Mouse (Mus musculus) midbrain, embryonic 16.5 days (tissue): Measurements from ENCODE around the gene Cwc27. TPM values are rescaled to one million over a fixed set of nuclear protein-coding genes. Genes with fewer than 3 reads are reported as not detected.

Experiments
- ATAC-seq: fragments of 200-750 bp; cut with Nextera tagmentation; 2 replicates; pipeline ENCODE4 v1.8.0; 2017; ENCODE audit warnings: moderate TSS enrichment
- H3K27ac ChIP-seq: fragments of 300-500 bp; sonication (generic); 2 replicates; pipeline ENCODE4 v1.5.1; 2014; ENCODE audit warnings: mild to moderate bottlenecking, low read length, mixed read lengths
- H3K27me3 ChIP-seq: fragments of 300-500 bp; sonication (generic); 2 replicates; pipeline ENCODE4 v1.6.1; 2014; ENCODE audit warnings: low read depth, low read length, mixed read lengths; ENCODE audit not compliant: control insufficient read depth, insufficient read depth
- H3K36me3 ChIP-seq: fragments of 300-500 bp; sonication (generic); 2 replicates; pipeline ENCODE4 v1.6.1; 2014; ENCODE audit warnings: mild to moderate bottlenecking, low read length, moderate library complexity, mixed read lengths; ENCODE audit not compliant: control insufficient read depth, insufficient read depth
- H3K4me1 ChIP-seq: fragments of 300-500 bp; sonication (generic); 2 replicates; pipeline ENCODE4 v1.6.1; 2014; ENCODE audit warnings: mild to moderate bottlenecking, low read length, mixed read lengths; ENCODE audit not compliant: control insufficient read depth, insufficient read depth
- H3K4me2 ChIP-seq: fragments of 300-500 bp; sonication (generic); 2 replicates; pipeline ENCODE4 v1.6.1; 2014; ENCODE audit warnings: mild to moderate bottlenecking, low read length, mixed read lengths
- H3K4me3 ChIP-seq: fragments of 300-500 bp; sonication (generic); 2 replicates; pipeline ENCODE4 v1.5.1; 2014; ENCODE audit warnings: low read depth, mild to moderate bottlenecking, low read length, moderate library complexity, mixed read lengths
- H3K9ac ChIP-seq: fragments of 300-500 bp; sonication (generic); 2 replicates; pipeline ENCODE4 v1.6.1; 2014; ENCODE audit warnings: low read depth, low read length, mixed read lengths
- H3K9me3 ChIP-seq: fragments of 300-500 bp; sonication (generic); replicated peaks from 2 replicates; pipeline ENCODE4 v1.6.1; 2014; ENCODE audit warnings: mild to moderate bottlenecking, low read length, mixed read lengths; ENCODE audit not compliant: control insufficient read depth, poor library complexity, severe bottlenecking
- WGBS: fragments of 180-500 bp; shearing (Covaris S2); extraction: QIAGEN DNeasy Blood & Tissue Kit; methylation state at CpG from one replicate; pipeline ENCODE4 v1.1.7; 2014; 5-methylcytosine and 5-hydroxymethylcytosine counted together
- polyA plus RNA-seq: library from polyadenylated mRNA; unstranded; fragments of >200 nt; fragmentation: Nextera tagmentation; extraction: Ambion mirVana; gene quantifications from 2 replicates; pipeline ENCODE4 v1.2.1, GENCODE M21; 2015

The Cwc27 gene
- polyA plus RNA-seq, 1 experiment from 2014 or later: 27.7 TPM

DNA sequence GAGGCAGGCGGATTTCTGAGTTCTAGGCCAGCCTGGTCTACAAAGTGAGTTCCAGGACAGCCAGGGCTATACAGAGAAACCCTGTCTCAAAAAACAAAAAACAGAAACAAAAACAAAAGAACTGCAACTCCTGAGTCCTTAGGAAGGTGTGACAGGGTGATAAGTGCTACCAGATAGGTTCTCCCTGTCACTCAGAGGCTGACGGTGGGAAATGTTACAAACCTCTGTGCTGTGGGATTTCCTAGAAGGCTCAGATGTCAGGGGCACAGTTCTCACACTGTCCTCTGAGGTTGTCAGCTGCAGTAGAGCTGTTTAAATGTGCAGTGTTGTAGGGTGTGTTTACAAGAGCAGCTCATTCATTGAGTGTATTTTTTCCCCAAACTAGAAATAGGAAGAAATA is 8.5 kb upstream of the Cwc27 start:
- H3K27me3 ChIP-seq: no peaks in the 10 kb centered on the region
- no peaks in the 10 kb centered on the region for H3K9me3 ChIP-seq
- H3K9ac ChIP-seq: no peak overlapping the region
- no peak for ATAC-seq
- no peak overlapping the region for H3K4me2 ChIP-seq
- H3K36me3 ChIP-seq: peaks cover 11% of the 10 kb centered on the region
- WGBS: 94% methylated on average over 2 of the region's 2 CpGs
- H3K27ac ChIP-seq: no peak overlapping the region
- H3K4me3 ChIP-seq: no peak overlapping the region
- 0 out of 2 replicates have a peak, but pooled peaks cover 4% of the 10 kb centered on the region for H3K4me1 ChIP-seq

DNA sequence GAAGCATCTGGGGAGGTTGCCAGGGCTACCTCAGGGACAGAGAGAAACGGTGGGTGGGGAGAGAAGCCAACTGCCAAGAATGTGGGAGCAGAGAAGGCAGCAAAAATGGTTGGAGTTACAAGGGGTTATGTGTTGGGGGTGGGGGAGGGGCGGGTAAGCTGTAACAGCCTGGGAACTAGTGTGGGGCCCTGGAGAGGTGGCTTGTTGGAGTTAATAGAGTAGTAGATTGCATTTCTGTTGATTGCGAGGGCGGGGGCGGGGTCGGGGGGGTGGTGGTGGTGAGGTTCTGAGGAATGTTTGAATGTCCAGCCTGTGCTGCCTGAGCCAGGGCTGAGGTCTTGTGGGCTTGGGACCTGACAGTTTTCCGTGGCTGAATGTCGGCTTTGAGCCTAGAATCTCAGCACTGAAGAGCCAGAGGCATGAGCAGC is 5.5 kb upstream of the Cwc27 start:
- H3K27ac ChIP-seq: no peak overlapping the region
- ATAC-seq: peak; percentile 30; the same call in 1 of the 2 replicates
- 0 out of 2 replicates have a peak overlapping the region, but pooled peaks have one; percentile 8 for H3K4me2 ChIP-seq
- 34% methylated on average over 8 of the region's 8 CpGs for WGBS
- H3K36me3 ChIP-seq: no peaks in the 10 kb centered on the region; the same call in 1 of the 2 replicates
- no peak overlapping the region for H3K9ac ChIP-seq
- H3K27me3 ChIP-seq: no peaks in the 10 kb centered on the region
- H3K4me3 ChIP-seq: no peak overlapping the region
- no peaks in the 10 kb centered on the region for H3K9me3 ChIP-seq
- peaks cover 17% of the 10 kb centered on the region for H3K4me1 ChIP-seq

DNA sequence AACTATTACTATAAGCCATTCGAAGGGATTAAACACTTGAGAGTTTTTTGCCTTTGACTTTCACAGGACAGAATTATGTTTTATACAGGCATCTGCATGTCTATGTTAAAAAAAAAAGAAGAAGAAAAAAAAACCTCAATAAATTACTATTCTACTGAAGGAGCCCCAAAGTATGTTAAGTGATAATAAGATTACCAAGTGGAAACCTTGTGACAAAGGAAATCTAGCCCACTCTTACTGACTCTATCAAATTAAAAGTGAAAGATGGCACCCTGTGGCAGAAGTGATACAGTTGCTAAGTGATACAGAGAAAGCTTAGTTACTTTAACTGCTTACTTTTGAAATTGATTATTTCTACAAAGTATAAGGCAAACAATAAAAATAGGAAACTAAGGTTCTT is 5.0 kb upstream of the Cwc27 start:
- H3K27ac ChIP-seq: no peak overlapping the region
- no peak overlapping the region for H3K4me2 ChIP-seq
- no peak overlapping the region for H3K9ac ChIP-seq
- peaks cover 17% of the 10 kb centered on the region for H3K4me1 ChIP-seq
- no peaks in the 10 kb centered on the region for H3K36me3 ChIP-seq
- no peaks in the 10 kb centered on the region for H3K9me3 ChIP-seq
- H3K27me3 ChIP-seq: no peaks in the 10 kb centered on the region
- no peak overlapping the region for H3K4me3 ChIP-seq
- 88% methylated on average over 1 of the region's 1 CpGs for WGBS
- ATAC-seq: no peak

DNA sequence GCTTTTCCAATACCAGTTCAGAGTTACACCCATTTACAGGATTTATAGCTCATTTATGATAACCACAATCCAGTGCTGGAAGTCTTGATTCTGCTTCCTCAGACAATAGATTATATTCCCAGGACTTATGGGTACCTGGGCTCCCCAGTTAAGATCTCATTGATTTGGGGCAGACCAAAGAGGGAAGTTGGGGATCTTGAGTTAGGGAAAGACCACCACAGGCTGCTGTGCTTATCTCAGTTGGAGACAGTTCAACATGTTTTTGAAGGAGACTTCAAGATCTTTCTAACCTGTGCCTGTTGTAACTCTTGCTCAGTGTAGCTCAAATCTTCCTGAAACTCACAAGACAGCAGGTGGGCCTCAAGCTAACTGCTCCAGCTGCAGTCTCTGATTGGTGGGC is 4.2 kb upstream of the Cwc27 start:
- H3K4me3 ChIP-seq: no peak overlapping the region
- ATAC-seq: no peak
- no peaks in the 10 kb centered on the region for H3K36me3 ChIP-seq
- H3K27ac ChIP-seq: no peak overlapping the region
- H3K9ac ChIP-seq: no peak overlapping the region
- no peak overlapping the region for H3K4me2 ChIP-seq
- H3K4me1 ChIP-seq: peaks cover 18% of the 10 kb centered on the region
- H3K27me3 ChIP-seq: no peaks in the 10 kb centered on the region
- H3K9me3 ChIP-seq: no peaks in the 10 kb centered on the region

DNA sequence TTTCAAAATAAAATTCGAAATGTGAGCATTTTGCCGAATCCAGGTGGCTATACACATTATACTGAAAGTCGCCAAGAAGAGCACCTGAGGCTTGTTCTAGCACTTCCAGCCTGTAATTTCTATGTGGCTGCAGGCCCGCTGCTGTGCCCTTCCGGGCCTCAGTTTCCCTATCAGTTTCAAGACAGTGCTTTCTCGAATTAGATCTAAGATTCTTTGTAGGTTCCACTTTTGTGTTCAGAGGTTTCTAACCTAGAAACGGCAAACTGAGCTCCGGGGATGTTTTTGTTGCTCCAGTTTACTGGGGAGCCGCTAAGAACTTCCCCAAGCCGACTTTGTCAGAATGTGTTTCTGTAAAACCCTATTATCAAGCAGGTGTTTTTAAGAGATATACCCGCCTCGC is 754 bp upstream of the Cwc27 start:
- Histone ChIP-seq H3K9ac (peak overlapping the region; percentile 84), H3K36me3 (no peaks in the 10 kb centered on the region), H3K9me3 (no peaks in the 10 kb centered on the region), H3K4me3 (peak overlapping the region; percentile 78), H3K4me1 (peaks cover 27% of the 10 kb centered on the region), H3K27ac (no peak overlapping the region), H3K4me2 (peak overlapping the region; percentile 71), H3K27me3 (no peaks in the 10 kb centered on the region)
- WGBS: 57% methylated on average over 12 of the region's 12 CpGs
- ATAC-seq: no peak

DNA sequence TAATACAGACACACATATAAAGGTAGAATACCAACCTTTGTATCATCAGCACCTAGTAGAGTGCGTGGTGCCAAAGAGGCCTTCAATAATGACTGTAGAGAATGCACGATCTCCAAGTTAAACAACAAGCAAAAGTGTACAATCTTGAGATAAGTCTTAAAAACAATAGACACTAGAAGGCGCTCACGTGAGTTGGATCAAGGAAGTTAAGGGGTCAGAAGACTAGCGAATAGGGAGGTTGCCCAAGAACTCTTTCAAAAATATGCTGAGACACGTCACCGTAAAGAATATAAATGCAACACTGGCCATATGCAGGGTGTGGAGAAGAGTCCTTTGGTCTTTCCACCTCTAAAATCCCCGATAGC is 690 bp downstream of the Cwc27 start:
- peak overlapping the region; percentile 84 for H3K9ac ChIP-seq
- H3K9me3 ChIP-seq: no peaks in the 10 kb centered on the region
- WGBS: 8% methylated on average over 8 of the region's 8 CpGs
- H3K4me3 ChIP-seq: peak overlapping the region; percentile 78
- peak overlapping the region; percentile 87 for H3K27ac ChIP-seq
- H3K27me3 ChIP-seq: no peaks in the 10 kb centered on the region
- peak overlapping the region; percentile 69 for H3K4me2 ChIP-seq
- ATAC-seq: no peak; the same call in 1 of the 2 replicates
- peaks cover 22% of the 10 kb centered on the region for H3K4me1 ChIP-seq
- no peaks in the 10 kb centered on the region for H3K36me3 ChIP-seq

DNA sequence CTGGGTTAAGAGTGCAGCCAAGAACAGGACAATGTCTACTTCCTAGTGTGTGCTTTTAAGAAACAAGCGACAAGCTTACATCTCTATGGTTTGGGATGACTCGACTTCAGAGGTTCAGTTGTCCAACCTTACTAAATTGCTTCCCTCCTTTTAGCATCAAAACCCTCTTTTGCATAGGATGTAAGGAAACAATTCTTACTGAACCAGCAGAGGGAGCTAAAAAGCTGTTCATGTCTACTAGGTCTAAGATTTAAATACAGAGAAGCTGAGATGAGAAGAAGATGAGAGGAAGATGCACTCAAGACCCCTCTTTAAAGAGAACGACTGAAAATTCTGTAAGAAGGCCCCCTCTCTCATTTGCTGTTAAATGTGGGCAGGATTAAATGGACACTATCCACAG is 11.3 kb downstream of the Cwc27 start:
- Histone ChIP-seq H3K4me2 (no peak overlapping the region), H3K9ac (no peak overlapping the region), H3K9me3 (no peaks in the 10 kb centered on the region), H3K36me3 (0 out of 2 replicates have a peak, but pooled peaks cover 4% of the 10 kb centered on the region), H3K4me1 (no peaks in the 10 kb centered on the region), H3K27me3 (no peaks in the 10 kb centered on the region), H3K4me3 (no peak overlapping the region), H3K27ac (no peak overlapping the region)
- WGBS: 55% methylated on average over 3 of the region's 3 CpGs
- 0 out of 2 replicates have a peak, but pooled peaks have one; percentile 54 for ATAC-seq

DNA sequence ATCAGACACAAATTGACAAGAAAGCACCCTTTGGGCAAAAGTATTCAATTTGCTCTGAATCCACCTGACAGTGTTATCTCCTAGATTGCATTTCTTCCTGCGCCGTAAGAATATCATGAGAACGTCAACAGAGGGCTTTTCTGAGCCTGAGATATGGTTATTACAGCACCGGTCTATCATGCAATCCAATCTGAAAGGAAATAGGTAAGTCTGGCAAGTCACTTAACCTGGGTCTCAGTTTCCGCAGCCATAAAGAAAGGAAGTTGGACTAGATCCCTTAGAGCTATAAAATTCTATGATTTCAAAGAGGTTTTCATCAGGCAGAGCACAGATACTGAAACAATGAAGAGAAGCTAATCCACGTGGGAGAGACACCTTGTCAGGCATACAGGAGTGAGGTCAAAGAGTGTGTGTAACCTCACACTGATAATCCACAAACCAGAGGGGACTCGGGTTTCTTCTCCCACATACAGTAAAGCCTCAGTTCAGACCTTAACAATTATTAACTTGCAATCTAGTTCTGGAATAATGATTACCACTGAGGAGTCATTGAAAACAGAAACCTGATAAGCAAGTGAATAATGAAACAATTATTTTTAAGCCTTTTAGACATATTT is 17.3 kb downstream of the Cwc27 start:
- H3K9ac ChIP-seq: no peak overlapping the region
- 91% methylated on average over 7 of the region's 7 CpGs for WGBS
- no peaks in the 10 kb centered on the region for H3K27me3 ChIP-seq
- no peak overlapping the region for H3K4me3 ChIP-seq
- H3K4me1 ChIP-seq: no peaks in the 10 kb centered on the region
- no peak overlapping the region for H3K27ac ChIP-seq
- no peak for ATAC-seq
- no peak overlapping the region for H3K4me2 ChIP-seq
- H3K9me3 ChIP-seq: no peaks in the 10 kb centered on the region
- peaks cover 3% of the 10 kb centered on the region; the same call in 1 of the 2 replicates for H3K36me3 ChIP-seq

DNA sequence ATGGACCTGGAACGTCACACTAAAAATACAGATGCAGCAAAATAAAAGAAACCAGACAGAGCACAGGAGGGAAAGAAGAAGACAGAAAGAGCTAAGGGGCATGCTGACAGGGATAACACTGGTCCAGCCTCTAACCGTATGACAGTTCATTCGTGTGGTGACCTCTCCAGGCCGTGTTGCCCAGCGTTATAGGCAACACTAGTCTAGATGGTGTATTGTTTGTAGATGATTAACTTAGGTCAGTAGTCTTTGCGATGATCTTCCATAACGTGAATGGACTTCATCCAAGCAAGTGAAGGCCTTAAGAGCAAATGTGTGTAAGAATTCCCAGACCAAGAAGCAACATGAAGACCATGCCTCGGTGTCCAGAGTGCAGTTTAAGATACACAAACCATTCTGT is 17.9 kb downstream of the Cwc27 start:
- no peaks in the 10 kb centered on the region for H3K9me3 ChIP-seq
- WGBS: 93% methylated on average over 8 of the region's 8 CpGs
- H3K36me3 ChIP-seq: peaks cover 3% of the 10 kb centered on the region; the same call in 1 of the 2 replicates
- H3K4me3 ChIP-seq: no peak overlapping the region
- H3K4me2 ChIP-seq: no peak overlapping the region
- no peaks in the 10 kb centered on the region for H3K4me1 ChIP-seq
- H3K27me3 ChIP-seq: no peaks in the 10 kb centered on the region
- H3K27ac ChIP-seq: no peak overlapping the region
- no peak overlapping the region for H3K9ac ChIP-seq
- no peak for ATAC-seq
